Mouse (Mus musculus) liver, adult (tissue): ENCODE results near the gene Sbf2.

Experiments used
- GATA4 ChIP-seq: IDR thresholded peaks from 2 replicates; pipeline ENCODE4 v1.6.1; 2014; ENCODE audit warnings: mild to moderate bottlenecking, low read length; ENCODE audit not compliant: insufficient replicate concordance

Gene Sbf2

GRCm38 (mm10) chr7:110391632-110392031 lies 223.1 kb downstream of the Sbf2 start:
- no peak for TF ChIP-seq GATA4

GRCm38 (mm10) chr7:110387565-110387964 lies 227.2 kb downstream of the Sbf2 start:
- TF ChIP-seq GATA4: no peak

GRCm38 (mm10) chr7:110385482-110385881 lies 229.2 kb downstream of the Sbf2 start:
- no peak for TF ChIP-seq GATA4

GRCm38 (mm10) chr7:110384343-110384742 lies 230.4 kb downstream of the Sbf2 start:
- no peak for TF ChIP-seq GATA4

GRCm38 (mm10) chr7:110381625-110382024 lies 233.1 kb downstream of the Sbf2 start:
- TF ChIP-seq GATA4: no peak

- no peak for TF ChIP-seq GATA4
These were observed 235.3 kb downstream of the Sbf2 start for GRCm38 (mm10) chr7:110379335-110379914.

GRCm38 (mm10) chr7:110372529-110372928 lies 242.2 kb downstream of the Sbf2 start:
- no peak for TF ChIP-seq GATA4

GRCm38 (mm10) chr7:110362005-110362404 lies 252.7 kb downstream of the Sbf2 start:
- no peak for TF ChIP-seq GATA4

- no peak for TF ChIP-seq GATA4
These were observed 253.2 kb downstream of the Sbf2 start for GRCm38 (mm10) chr7:110361516-110361915.

- TF ChIP-seq GATA4: no peak
These were observed 255.3 kb downstream of the Sbf2 start for GRCm38 (mm10) chr7:110359391-110359790.

GRCm38 (mm10) chr7:110353971-110354370 lies 260.8 kb downstream of the Sbf2 start:
- no peak for TF ChIP-seq GATA4

GRCm38 (mm10) chr7:110347250-110347649 lies 267.5 kb downstream of the Sbf2 start:
- TF ChIP-seq GATA4: no peak

GRCm38 (mm10) chr7:110337601-110338000 lies 277.1 kb downstream of the Sbf2 start:
- TF ChIP-seq GATA4: no peak

- TF ChIP-seq GATA4: no peak
These were observed 289.2 kb downstream of the Sbf2 start for GRCm38 (mm10) chr7:110325381-110326110.

- no peak for TF ChIP-seq GATA4
These were observed 289.9 kb downstream of the Sbf2 start for GRCm38 (mm10) chr7:110324852-110325251.

GRCm38 (mm10) chr7:110321106-110321505 lies 293.6 kb downstream of the Sbf2 start:
- TF ChIP-seq GATA4: no peak
